Mouse (Mus musculus): ENCODE results near the gene Bpifb6.

Gene Bpifb6

DNA sequence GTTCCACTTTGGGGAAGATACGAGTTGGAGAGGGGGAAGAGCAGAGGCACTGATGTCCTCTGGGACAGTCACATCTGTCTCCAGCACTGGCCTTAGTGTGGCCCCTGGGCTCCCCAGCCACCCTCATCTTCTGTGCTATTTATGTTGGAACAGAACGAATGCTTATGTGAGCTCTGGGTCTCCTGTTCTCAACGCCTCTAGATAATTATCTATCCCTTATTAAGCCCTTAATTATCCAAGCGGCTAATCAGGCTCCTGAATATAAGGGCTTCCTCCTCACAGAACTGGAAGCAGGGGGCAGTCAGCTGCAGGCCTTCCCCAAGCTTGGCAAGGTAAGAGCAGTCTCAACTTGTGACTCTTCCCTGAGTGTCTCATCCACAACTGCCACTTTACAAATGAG is at the start of gene Bpifb6:
Gene Bpifb6, plus strand, starts transcription at position 301 of the 400 bp plus-strand sequence.
- no peak for DNase-seq (ENCODE audit: low read depth, low spot score)

DNA sequence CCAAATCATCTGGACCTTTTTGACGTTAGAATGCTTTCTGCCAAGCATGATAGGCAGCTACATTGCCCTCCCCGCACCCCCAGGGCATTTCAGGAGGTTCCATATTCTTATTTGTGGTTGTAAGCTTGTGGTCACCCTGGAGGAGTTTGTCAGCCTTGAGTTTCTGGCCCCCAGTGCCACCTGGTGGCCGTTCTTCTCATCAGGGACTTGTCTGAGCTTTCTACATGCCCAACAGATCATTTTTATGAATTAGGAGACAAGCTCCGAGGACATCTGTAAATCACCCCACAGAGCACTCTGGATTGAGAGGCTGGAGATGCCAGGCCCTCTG is 49.2 kb upstream of the Bpifb6 start:
- DNase-seq (ENCODE audit: low read depth, low spot score), result peak; percentile 78

DNA sequence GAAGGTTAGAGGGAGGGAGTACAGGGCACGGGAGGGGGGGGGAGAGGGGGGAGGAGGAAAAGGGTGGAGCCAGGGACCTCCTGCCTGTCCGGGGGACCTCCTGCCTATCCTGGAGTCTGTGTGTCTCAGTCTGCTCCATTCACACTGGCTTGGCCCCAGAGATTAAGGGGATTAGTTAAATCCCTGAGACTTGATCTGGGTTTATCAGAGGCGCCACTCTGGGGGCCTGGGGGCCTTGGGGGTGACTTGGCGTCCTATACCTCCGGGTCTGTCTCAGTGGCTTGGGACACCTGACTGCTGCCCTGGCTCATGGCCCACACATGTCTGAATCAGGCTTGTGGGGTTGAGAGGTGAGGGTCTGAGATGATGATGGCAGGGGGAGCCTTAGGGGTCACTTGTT is 46.6 kb upstream of the Bpifb6 start:
- DNase-seq (ENCODE audit: low read depth, low spot score), result no peak

DNA sequence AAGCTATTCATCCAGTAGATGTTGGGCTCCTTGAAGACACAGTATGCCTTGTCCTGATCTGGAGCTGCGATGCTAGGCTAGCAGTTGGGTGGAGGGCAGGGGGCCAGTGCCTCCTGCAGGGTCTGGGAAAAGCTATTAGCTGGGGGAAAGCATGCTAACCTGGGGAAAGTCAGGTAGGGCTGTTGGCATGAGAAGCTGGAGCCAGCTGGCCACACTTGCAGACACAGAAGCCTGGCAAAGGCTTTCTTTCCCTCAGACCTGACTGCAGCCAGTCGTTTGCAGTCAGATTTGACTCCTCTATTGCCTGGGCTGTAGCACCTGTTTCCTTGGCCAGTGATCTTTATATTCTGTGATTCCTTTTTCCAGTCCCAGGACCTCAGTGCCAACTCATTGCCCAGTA is 40.6 kb upstream of the Bpifb6 start:
- DNase-seq (ENCODE audit: low read depth, low spot score), result no peak

DNA sequence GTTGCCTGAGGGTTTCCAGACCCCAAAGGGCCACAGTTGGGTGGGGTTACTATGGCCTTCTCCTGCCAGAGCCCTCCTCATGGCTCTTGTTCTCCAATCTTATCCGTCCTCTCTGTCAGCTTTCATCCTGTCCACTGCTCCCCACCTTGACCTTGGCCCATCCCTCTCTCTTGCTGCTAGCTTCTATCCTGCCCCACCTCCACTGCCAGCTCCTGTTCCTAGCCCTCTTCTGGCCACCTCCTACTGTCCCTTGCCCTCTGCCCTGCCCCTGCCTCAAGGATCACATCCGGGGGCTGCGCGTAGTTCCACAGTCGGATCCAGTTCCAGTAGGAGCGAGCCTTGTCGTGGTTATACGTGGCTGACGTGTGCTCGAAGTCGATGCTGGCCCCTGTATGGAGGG is 39.9 kb upstream of the Bpifb6 start:
- DNase-seq (ENCODE audit: low read depth, low spot score), result no peak

DNA sequence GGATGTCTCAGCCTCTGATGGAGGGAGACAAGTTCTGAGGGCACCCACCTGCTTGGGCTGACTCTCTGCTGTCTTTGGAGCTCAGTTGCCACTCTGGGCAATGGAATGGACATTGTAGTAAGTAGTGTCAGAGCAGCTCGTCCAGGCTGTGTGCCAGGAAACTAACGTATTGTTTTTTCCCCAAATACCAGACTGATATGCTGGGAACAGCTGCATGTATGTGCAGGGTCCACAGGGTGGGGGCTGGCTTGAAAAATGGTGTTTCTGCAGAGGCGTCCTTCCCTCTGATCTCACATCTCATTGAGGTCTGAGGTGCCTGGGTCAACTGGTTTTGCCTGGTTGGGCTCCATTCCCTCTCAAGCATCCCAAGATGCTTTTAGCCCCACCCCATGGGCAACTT is 39.5 kb upstream of the Bpifb6 start:
- no peak for DNase-seq (ENCODE audit: low read depth, low spot score)

DNA sequence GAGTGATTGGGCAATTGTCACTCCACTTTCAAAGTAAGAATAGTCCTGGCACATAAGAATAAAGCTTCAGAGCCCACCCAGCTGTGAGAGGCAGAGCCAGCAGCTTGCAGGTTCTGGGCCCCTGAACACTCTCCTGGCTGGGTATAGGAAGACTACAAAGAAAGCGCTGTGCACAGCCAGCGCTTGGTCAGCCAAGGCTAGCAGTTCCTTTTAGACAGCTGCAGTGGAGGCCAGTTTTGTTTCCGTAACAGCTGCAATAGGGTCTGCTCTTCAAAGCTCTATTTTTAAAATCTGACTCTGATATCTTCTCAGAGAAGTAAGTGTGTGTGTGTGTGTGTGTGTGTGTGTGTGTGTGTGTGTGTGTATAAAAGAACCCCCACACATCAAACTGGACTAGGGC is 38.2 kb upstream of the Bpifb6 start:
- DNase-seq (ENCODE audit: low read depth, low spot score), result peak; percentile 91

DNA sequence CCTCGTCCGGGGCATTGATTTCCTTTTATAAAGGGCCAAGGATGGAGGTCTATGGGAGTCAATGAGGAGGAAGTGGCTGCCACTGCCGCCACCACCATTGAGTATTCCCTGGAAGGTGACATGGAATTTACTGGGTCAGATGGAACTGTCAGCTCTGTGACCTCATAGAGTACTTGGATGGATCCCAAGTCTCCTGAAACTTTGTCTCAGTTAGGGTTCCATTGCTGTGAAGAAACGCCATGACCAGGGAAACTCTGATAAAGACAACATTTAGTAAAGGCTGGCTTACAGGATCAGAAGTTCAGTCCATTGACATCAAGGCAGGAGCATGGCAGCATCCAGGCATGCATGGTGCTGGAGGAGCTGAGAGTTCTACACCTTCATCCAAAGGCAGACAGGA is 29.2 kb upstream of the Bpifb6 start, which contains the start of gene Sun5:
Gene Sun5, minus strand, starts transcription at position 101 of the 400 bp plus-strand sequence.
- DNase-seq (ENCODE audit: low read depth, low spot score), result no peak

DNA sequence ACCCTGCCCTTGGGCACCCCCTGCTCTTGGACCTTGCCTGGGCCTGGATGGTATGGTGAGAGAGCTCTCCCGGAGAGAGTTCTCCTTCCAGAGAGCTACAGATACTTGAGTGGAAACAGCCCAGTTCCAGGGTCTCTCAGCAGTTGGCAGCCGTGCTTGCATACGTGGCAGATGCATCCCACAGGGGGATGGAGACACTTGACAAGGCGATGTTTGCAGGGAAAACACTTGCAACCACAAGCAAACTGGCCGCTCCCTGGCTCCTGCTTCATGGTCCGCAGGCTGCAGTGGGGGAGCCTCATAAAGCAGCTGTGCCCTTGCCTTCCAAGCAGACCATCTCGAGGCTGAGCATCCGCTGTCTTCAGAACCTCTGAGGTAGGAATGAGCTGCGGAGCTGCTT is 25.4 kb upstream of the Bpifb6 start, which contains the start of gene Bpifb2:
Gene Bpifb2, plus strand, starts transcription at position 301 of the 400 bp plus-strand sequence.
- no peak for DNase-seq (ENCODE audit: low read depth, low spot score)

DNA sequence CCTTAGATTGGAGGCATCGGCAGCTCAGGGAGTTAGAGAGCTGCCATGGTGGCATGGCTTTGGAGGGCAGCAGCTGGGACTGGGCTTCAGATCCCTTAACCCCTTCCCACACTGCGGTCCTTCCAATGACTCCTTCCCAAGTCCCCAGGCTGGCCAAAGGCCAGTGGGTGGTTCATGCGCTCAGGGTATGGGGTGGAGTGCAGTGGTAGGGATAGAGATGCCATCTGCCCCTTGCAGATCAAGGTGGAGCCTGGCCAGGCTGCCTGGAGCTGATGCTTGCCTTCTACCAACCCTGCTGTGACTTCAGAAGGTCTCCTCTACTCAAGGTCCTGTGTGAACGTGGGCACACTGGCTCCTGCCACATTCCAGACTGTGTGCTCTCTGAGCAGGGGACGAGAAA is 1.1 kb upstream of the Bpifb6 start:
- no peak for DNase-seq (ENCODE audit: low read depth, low spot score)

DNA sequence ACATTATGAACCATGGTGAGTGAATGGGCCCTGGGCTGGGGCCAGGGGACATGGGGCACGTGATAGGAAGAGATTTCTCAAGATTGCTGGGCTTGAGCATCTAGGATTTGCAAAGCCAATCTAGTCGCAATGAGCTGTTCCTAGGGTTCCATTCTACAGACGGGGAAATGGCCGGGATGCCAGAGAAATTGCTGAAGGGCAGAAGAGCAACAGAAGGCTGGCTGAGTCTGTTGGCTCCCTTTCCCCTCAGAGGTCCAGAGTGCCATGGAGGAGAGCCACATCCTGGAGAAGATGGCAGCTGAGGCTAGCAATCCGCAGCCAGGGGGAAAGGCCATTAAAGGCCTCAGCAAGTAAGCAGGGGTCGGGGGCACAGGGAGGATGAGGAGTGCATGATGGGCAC is 2.5 kb downstream of the Bpifb6 start:
- no peak for DNase-seq (ENCODE audit: low read depth, low spot score)

DNA sequence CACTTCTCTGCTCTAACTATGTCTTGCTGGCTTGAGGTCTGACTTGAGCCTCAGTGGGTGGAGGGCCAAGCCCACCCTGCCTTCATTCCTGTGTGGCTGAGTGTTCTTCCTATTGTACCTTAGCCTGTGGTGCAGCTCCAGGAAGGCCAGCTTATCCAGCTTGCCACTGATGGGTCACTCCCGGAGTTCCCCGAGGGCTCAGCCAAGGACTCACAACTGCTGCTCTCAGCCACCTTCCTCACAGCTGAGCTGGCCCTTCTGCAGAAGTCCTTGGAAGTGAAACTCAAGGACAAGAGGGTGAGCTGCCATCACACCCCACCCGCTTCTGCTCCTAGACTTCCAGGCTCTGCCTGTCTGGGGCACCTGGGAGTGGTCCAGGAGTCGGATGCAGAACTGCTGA is 6.4 kb downstream of the Bpifb6 start:
- no peak for DNase-seq (ENCODE audit: low read depth, low spot score)

DNA sequence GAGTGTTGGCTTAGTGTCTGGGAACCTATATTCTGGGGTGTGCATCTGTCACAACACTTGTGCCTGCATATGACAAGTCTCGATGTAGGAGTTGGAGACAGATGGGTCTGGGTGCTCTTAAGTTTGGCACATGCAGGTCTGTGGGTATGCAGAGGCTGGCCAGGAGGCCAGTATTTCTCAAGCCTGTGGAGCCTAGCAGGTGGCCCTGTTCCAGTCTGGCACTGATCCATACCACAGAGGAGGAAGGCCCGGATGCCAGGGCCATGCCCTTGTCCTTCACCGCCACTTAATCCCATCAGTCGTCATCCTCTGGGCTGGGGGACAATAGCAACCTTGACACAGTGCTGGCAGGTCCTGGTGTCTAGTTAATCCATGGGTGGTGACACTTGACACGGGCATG is 14.0 kb downstream of the Bpifb6 start:
- no peak for DNase-seq (ENCODE audit: low read depth, low spot score)

DNA sequence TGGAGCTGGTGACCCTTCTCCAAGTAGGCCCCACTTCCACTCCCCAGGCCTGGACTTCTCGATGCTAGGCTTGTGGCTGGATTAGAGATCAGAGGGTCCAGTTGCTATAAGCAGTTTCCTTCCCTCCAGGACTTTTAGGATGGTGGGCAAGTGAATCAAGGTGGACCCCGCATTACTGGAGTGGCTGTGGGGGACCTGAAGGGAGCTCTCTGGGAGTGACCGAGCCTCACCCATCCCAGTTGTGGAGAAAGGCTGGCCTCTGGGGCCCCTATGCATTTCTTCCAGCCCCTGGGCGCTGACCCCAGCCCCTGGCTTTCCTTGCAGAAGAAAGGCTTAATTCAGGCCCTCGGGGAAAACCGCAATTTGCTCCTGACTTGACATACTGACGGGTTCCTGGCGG is 17.7 kb downstream of the Bpifb6 start, which contains the start of gene Bpifb3:
Gene Bpifb3, plus strand, starts transcription at position 301 of the 400 bp plus-strand sequence.
- DNase-seq (ENCODE audit: low read depth, low spot score), result no peak

DNA sequence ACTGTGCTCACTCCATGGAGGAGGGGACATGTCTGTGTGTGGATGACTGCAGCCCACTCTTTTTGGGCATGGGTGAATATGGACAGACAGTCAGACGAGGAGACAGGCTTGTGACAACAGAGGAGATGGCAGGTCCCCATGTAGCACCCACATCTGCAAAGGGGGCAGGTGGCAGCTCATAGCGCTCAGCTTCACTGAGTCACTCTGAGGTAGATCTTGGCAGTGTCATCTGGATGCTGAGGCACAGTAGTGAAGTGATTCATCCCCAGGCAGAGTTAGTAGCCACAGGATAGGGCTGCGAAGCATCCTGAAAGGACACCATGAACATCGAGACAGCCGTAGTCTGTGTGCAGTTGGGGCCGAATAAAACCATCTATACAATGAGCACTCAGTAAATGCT is 21.1 kb downstream of the Bpifb6 start:
- DNase-seq (ENCODE audit: low read depth, low spot score), result no peak

DNA sequence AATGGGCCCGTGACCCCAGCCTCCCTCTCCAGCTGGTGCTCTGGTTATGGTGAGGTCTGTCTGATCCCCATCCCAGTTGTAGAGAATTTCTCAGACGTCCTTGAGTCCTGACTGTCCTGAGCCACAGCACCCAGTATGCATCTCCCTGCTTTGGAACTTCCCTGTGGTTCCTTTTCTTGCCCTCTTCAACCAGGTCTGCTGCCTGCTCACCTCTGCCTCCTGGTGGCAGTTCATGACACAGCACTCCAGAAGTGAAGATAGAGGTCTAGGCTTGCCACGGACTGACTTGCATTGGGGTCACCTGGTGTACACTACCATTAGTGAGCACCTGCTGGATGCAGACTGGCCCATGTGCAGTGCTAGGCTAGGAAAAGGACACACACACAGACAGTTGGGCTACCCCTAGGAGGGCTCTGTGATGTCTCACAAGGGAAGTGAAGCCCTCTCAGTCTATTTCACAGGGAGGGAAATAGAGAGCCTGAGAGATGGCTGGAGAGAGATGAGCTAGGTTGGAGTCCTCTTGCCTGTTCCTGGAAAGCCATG is 29.8 kb downstream of the Bpifb6 start:
- peak; percentile 63 for DNase-seq (ENCODE audit: low read depth, low spot score)

DNA sequence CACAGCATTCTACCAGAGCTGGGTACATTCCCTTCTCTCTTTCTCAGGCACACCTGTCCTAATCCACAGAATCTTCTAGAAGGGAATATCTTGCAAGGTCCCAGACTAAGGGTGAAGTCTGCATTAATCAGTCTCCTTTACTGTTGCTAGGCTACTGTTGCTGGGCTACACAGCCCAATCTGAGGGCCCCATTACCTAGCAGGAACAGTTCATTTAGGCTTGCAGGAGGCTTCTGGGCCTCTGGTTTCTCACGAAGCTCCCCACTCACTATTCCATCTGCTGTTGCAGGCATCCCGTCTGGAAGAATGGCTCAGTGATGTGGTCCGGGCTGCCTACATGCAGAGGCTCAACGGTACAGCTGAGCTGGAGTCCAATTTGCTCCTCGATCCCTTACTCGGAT is 30.9 kb downstream of the Bpifb6 start:
- no peak for DNase-seq (ENCODE audit: low read depth, low spot score)

DNA sequence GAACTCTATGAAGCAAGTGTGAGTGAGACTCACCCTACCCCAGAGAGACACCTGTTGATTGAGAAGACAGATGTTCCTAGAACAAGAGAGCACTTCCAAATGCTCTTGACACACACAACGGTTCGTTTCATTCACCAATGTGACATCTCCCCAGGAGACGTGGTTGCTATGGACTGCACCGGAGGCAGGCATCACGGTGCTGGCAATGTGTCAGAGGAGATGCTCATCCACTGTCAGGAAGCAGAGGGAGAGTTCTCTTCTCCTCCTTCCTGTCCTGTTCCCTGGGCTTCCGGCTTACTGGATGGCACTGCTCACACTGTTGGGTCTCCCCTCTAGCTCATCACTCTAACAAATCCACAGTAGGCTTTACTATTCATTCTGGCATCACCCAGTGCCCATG is 33.1 kb downstream of the Bpifb6 start:
- DNase-seq (ENCODE audit: low read depth, low spot score), result no peak

DNA sequence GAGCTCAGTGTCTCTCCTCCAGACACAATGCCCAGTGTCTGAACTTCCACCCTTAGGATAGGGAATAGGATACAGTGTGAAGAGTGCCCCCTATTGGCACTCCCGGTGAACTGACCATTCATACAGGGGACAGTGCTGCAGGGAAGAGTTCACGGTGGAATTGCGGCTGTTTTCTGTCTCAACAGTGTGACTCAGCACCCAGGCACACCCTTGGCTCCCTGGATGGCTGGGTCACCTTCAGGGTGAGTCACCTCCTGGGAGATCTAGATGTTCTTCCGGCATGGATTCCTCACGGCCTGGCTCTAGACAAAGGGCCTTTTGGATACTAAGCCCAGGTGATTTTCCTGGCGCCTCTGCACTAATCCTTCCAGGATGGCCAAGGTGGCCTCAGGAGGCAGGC is 35.2 kb downstream of the Bpifb6 start:
- no peak for DNase-seq (ENCODE audit: low read depth, low spot score)

DNA sequence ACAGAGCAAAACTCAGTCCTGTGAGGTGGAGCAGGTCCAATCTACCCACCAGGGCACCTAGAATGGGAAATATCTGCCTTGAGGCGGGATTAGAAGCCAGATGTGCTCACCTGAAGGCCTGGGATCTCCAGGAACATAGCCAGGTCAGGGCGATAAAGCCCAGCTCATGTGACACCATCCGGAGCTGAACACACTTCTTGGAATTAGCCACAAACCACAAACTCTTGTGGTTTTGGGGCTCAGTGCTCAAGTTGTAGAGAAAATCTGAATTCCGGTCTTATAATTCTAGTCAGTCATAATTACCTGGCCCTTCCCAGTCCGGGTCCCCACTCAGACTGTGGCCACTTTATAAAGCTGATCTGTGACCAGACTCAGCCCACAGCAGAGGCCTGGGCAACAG is 37.7 kb downstream of the Bpifb6 start, which contains the start of gene Bpifb4:
Gene Bpifb4, plus strand, starts transcription at position 370 of the 400 bp plus-strand sequence.
- DNase-seq (ENCODE audit: low read depth, low spot score), result no peak

DNA sequence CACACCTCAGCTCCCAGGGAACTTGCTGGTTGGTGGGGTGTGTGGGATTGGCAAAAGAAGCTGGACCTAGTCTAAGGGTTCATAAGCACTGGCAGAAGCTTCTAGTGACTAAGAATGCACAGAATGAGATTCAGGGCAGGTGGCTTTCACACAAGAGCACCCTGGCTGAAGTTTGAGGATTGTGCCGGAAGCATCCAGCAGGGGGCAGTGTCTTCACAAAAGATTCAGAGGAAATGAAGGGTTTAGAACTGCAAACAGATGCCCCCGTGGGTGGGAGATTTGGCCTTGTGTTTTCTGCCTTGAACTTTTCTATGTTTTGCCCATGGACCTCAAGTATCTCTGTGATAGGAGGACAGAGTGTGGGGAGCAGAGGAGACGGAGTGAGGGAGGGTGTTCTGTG is 43.3 kb downstream of the Bpifb6 start:
- peak; percentile 68 for DNase-seq (ENCODE audit: low read depth, low spot score)

DNA sequence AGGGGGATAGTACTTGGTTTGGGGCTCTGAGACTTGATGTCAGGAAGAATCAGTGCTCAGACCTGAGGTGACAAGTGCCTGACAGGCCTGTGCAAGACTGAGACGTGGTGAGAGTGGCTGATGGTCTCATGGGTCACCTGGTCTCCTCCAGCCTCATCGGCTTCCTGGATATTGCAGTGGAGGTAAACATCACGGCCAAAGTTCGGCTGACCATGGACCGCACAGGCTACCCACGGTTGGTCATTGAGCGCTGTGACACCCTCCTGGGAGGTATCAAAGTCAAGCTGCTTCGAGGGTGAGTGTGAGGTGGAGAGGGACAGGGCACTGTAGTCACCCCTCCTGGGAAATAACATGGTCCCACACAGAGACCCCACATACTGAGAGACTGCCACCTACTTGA is 44.4 kb downstream of the Bpifb6 start:
- no peak for DNase-seq (ENCODE audit: low read depth, low spot score)

DNA sequence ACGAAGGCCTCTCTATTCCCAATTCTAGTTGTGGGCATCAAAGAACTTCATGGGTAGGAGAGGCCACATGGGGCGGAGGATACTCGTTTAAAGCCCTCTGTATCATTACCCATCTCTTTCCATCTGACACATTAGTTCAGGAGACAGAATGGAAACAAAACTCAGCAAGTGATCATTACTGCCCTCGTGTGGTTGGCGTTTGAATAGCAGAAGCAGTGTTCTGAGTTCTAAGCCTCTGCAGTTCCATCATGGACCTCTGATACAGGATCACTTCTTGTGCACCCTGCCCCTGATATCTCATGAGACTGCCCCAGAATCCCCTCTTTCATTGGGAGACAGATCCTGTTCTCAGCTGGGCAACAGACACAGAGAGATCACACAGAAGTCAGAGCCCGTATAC is 52.7 kb downstream of the Bpifb6 start:
- peak; percentile 70 for DNase-seq (ENCODE audit: low read depth, low spot score)

DNA sequence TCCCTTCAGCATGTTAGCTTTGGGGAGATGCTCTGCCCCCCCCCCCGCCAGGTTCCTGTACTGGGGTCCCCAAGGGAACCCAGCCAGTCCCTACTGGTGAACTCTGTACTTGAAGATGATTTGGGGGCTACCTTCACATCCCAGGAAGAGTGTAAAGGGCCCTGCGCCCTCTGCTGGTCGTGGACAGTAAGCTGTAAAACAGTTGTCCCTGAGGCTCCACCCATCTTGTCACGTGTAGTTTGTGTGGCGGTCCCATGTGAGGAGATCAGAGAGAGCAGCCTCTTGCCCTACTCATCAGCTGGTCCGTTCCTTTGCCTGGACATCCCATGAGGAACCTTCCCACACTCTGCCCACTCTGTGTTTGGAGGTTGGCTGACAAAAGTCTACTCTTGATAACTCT is 53.6 kb downstream of the Bpifb6 start:
- peak; percentile 80 for DNase-seq (ENCODE audit: low read depth, low spot score)
